Comparison of ENCODE assay signal across 9 mouse cellular contexts in genomic region chr5:102070414-102070768, GRCm38 (mm10). TPM values are rescaled to one million over a fixed set of nuclear protein-coding genes. Genes with fewer than 3 reads are reported as not detected.
A peak's percentile ranks its signal among the peaks of the same experiment; 100 is the strongest.
DNase-seq lines count a peak whose midpoint lies in the region; ATAC-seq and TF ChIP-seq lines count a peak whose summit lies in the region.
"Had no signal": no experiment of that assay in that cellular context is flagged by ENCODE, and none has a peak within 500 bp of the region (broad histone marks: within the 10 kb centered on the region; RNA-seq: fewer than 3 reads in every experiment).

No protein-coding gene starts in this region.

- H3K9me3 ChIP-seq in limb, embryonic 14.5 days (ENCODE audit: control insufficient read depth, low read length) = no peaks in the 10 kb centered on the region
- no peaks in the 10 kb centered on the region for H3K9me3 ChIP-seq in midbrain, postnatal 0 days (ENCODE audit: low read length)

- H3K4me2 ChIP-seq in limb, embryonic 14.5 days (replicated peaks; ENCODE audit: low read depth, low read length, severe bottlenecking) = peak overlapping the region; percentile 81
- peak overlapping the region; percentile 56 for H3K4me2 ChIP-seq in midbrain, postnatal 0 days (ENCODE audit: low read depth, low read length, poor library complexity, severe bottlenecking)

- H3K27me3 ChIP-seq in limb, embryonic 14.5 days (ENCODE audit: control insufficient read depth, insufficient read depth, low read length) = no peaks in the 10 kb centered on the region
- no peaks in the 10 kb centered on the region for H3K27me3 ChIP-seq in midbrain, postnatal 0 days (ENCODE audit: insufficient read depth, low read length)
- H3K27me3 ChIP-seq: Patski had no signal

- peak overlapping the region; percentile 98 for H3K9ac ChIP-seq in limb, embryonic 14.5 days (ENCODE audit: low read depth, low read length, severe bottlenecking)
- peak overlapping the region; percentile 100 for H3K9ac ChIP-seq in midbrain, postnatal 0 days (replicated peaks; ENCODE audit: low read length, poor library complexity, severe bottlenecking)

- 13% methylated on average over 6 of the region's 6 CpGs for WGBS in limb, embryonic 14.5 days
- WGBS in midbrain, postnatal 0 days = 10% methylated on average over 6 of the region's 6 CpGs

- no peaks in the 10 kb centered on the region for H3K36me3 ChIP-seq in limb, embryonic 14.5 days (ENCODE audit: control insufficient read depth, insufficient read depth, low read length)
- no peaks in the 10 kb centered on the region; the same call in 1 of the 2 replicates for H3K36me3 ChIP-seq in midbrain, postnatal 0 days (ENCODE audit: insufficient read depth, low read length)

- intact Hi-C loops in gastrocnemius, postnatal 14 days (cut with DNase I; ENCODE audit: low total_unique reads) = no loop called here

- H3K4me1 ChIP-seq in limb, embryonic 14.5 days (ENCODE audit: control insufficient read depth, insufficient read depth, low read length) = peaks cover 21% of the 10 kb centered on the region
- H3K4me1 ChIP-seq in midbrain, postnatal 0 days (ENCODE audit: insufficient read depth, low read length) = peaks cover 15% of the 10 kb centered on the region; the same call in 1 of the 2 replicates

- H3K4me3 ChIP-seq in limb, embryonic 14.5 days (replicated peaks; ENCODE audit: low read length) = peak overlapping the region; percentile 91
- H3K4me3 ChIP-seq in midbrain, postnatal 0 days (ENCODE audit: low read depth, low read length) = peak overlapping the region; percentile 91

- TF ChIP-seq POLR2A in limb, embryonic 14.5 days (IDR thresholded peaks at IDR 0.05; ENCODE audit: borderline replicate concordance, extremely low read depth, insufficient read depth, insufficient read length) = no peak

- H3K27ac ChIP-seq in limb, embryonic 14.5 days (replicated peaks; ENCODE audit: low read depth, low read length) = peak overlapping the region; percentile 94
- peak overlapping the region; percentile 99 for H3K27ac ChIP-seq in midbrain, postnatal 0 days (ENCODE audit: low read depth, low read length)

- ATAC-seq in limb, embryonic 14.5 days (ENCODE audit: low FRiP score, low read depth) = peak; percentile 1; the same call in 1 of the 2 replicates
- 0 out of 2 replicates have a peak, but pooled peaks have one; percentile 0 for ATAC-seq in midbrain, postnatal 0 days (ENCODE audit: low FRiP score)
- ATAC-seq in erythroid progenitor cell, adult 5-6 weeks (replicated peaks; ENCODE audit: low FRiP score, poor library complexity, severe bottlenecking) = no peak

- DNase-seq in gastrocnemius, adult 18-20 months (ENCODE audit: low spot score) = peak; percentile 36
- DNase-seq in gastrocnemius, postnatal 14 days = no peak
- peak; percentile 60 for DNase-seq in ZHBTc4 (ENCODE audit: low read depth, low spot score)
- peak; percentile 57 to 62 for DNase-seq in heart, adult 9 months (ENCODE audit: low spot score in 2 of 2)
- peak; percentile 12 for DNase-seq in limb, embryonic 14.5 days (ENCODE audit: low spot score)
- DNase-seq in midbrain, postnatal 0 days (ENCODE audit: low spot score) = peak; percentile 40
- DNase-seq in ovary, adult 18-20 months (ENCODE audit: low spot score) = no peak

- no peak for TF ChIP-seq CTCF in midbrain, postnatal 0 days (IDR thresholded peaks at IDR 0.05)

RNA-seq across cellular contexts. Expression of gene Wdfy3, which starts 0.7 kb away (rescaled TPM):
- 10 to 100 TPM; 20.0 to 21.1 TPM for total RNA-seq in gastrocnemius, adult 18-20 months (2021)
- 10 to 100 TPM; 21.5 to 23.0 TPM for total RNA-seq in gastrocnemius, postnatal 14 days (2021)
- polyA plus RNA-seq in limb, embryonic 14.5 days (2012; rRNA removed) = 30.9 and 36.5 TPM in 2 replicates
- 21.1 and 24.6 TPM in 2 replicates for polyA plus RNA-seq in limb, embryonic 14.5 days (2014; fragmentation: Nextera tagmentation; extraction: Ambion mirVana)
- 87.9 and 89.2 TPM in 2 replicates for total RNA-seq in midbrain, postnatal 0 days (2014; rRNA removed)
- polyA plus RNA-seq in midbrain, postnatal 0 days (2015; fragmentation: Nextera tagmentation; extraction: Ambion mirVana) = 17.1 and 18.2 TPM in 2 replicates
- 15.9 and 16.2 TPM in 2 replicates for total RNA-seq in erythroid progenitor cell, adult 5-6 weeks (2015; ENCODE audit: low replicate concordance)
- 13.7 and 17.8 TPM in 2 replicates for total RNA-seq in erythroid progenitor cell, adult 5-6 weeks (2017; ENCODE audit: low replicate concordance)

Comparison
In these comparisons a context has a peak if more than half of its experiments do, and no peak if none do; other contexts are left out.
1. DNase-seq: peak in gastrocnemius, adult 18-20 months (single experiment), ZHBTc4 (single experiment), heart, adult 9 months (2 of 2), limb, embryonic 14.5 days (single experiment) and midbrain, postnatal 0 days (single experiment); none in gastrocnemius, postnatal 14 days (single experiment) and ovary, adult 18-20 months (single experiment).